Mouse (Mus musculus) effector memory CD4-positive, alpha-beta T cell, adult 5 months (primary cell): ENCODE results near the gene Degs1. TPM values are rescaled to one million over a fixed set of nuclear protein-coding genes. Genes with fewer than 3 reads are reported as not detected.

Experiments
- polyA plus RNA-seq: library from polyadenylated mRNA; unstranded; fragments of 100-300 nt; shearing (Covaris generic); gene quantifications from one replicate; pipeline ENCODE4 v1.2.1, GENCODE M21; 2017

The Degs1 gene
- 111 TPM for polyA plus RNA-seq

GRCm38 (mm10) chr1:182282091-182283075, at the start of gene Degs1:
TSS of gene Degs1 (minus strand) at chr1:182282804.

Other genes with a start within 250 kb of the Degs1 start
- 113 TPM for gene Srp9, start 158.1 kb downstream of the Degs1 start, polyA plus RNA-seq
- not detected for gene Vmn1r1, start 118.3 kb downstream of the Degs1 start, polyA plus RNA-seq
- 63.5 TPM for gene Fbxo28, start 58.8 kb upstream of the Degs1 start, polyA plus RNA-seq
- 21.6 TPM for gene Trp53bp2, start 126.4 kb upstream of the Degs1 start, polyA plus RNA-seq
- 102 TPM for gene Capn2, start 234.8 kb upstream of the Degs1 start, polyA plus RNA-seq